Mouse (Mus musculus) heart, embryonic 12.5 days (tissue): ENCODE measurements around the gene Olfr800. TPM values are rescaled to one million over a fixed set of nuclear protein-coding genes. Genes with fewer than 3 reads are reported as not detected.

Experiments used
- ATAC-seq: fragments of 200-750 bp; cut with Nextera tagmentation; 2 replicates; pipeline ENCODE4 v1.8.0; 2017; ENCODE audit warnings: moderate TSS enrichment, moderate library complexity; ENCODE audit not compliant: insufficient number of reproducible peaks, low FRiP score
- H3K27ac ChIP-seq: fragments of 300-500 bp; sonication (generic); 2 replicates; pipeline ENCODE4 v1.5.1; 2016; ENCODE audit warnings: mild to moderate bottlenecking, moderate library complexity; ENCODE audit not compliant: poor library complexity, severe bottlenecking
- H3K27me3 ChIP-seq: fragments of 300-500 bp; sonication (generic); replicated peaks from 2 replicates; pipeline ENCODE4 v1.6.1; 2016; ENCODE audit warnings: mild to moderate bottlenecking, moderate library complexity
- H3K36me3 ChIP-seq: fragments of 300-500 bp; sonication (generic); 2 replicates; pipeline ENCODE4 v1.6.1; 2016; ENCODE audit warnings: mild to moderate bottlenecking, moderate library complexity
- H3K4me1 ChIP-seq: fragments of 300-500 bp; sonication (generic); replicated peaks from 2 replicates; pipeline ENCODE4 v1.6.1; 2016; ENCODE audit warnings: mild to moderate bottlenecking
- H3K4me2 ChIP-seq: fragments of 300-500 bp; sonication (generic); 2 replicates; pipeline ENCODE4 v1.6.1; 2016; ENCODE audit warnings: mild to moderate bottlenecking, moderate library complexity
- H3K4me3 ChIP-seq: fragments of 300-500 bp; sonication (generic); 2 replicates; pipeline ENCODE4 v1.5.1; 2016; ENCODE audit warnings: mild to moderate bottlenecking
- H3K9ac ChIP-seq: fragments of 300-500 bp; sonication (generic); 2 replicates; pipeline ENCODE4 v1.6.1; 2016; ENCODE audit warnings: mild to moderate bottlenecking, moderate library complexity
- H3K9me3 ChIP-seq: fragments of 300-500 bp; sonication (generic); replicated peaks from 2 replicates; pipeline ENCODE4 v1.6.1; 2016; ENCODE audit warnings: mild to moderate bottlenecking, moderate library complexity
- WGBS: fragments of 180-500 bp; shearing (Covaris S2); methylation state at CpG from one replicate; pipeline ENCODE4 v1.1.7; 2016; 5-methylcytosine and 5-hydroxymethylcytosine counted together
- polyA plus RNA-seq: library from polyadenylated mRNA; unstranded; fragments of >200 nt; fragmentation: Nextera tagmentation; extraction: Ambion mirVana; gene quantifications from 2 replicates; pipeline ENCODE4 v1.2.1, GENCODE M21; 2016

Gene Olfr800
- not detected in 2 replicates for polyA plus RNA-seq

DNA sequence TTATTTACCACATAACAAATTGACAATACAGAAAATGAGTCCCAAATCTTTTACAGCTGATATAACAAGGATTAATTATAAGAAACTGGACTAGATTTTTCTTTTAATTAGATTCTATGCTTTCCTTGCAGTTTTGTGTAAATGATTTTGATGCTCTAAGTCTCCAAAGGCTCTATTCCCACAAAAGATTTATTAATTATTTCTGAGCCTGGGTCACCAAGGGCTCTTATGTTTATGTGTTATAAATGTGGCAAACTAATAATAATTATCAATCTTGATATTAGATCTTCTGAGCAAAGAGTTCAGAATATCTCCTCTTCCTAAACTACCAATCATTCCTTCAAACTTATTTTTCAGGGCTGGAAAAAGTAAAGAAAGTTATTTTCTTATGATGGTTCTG lies at the start of gene Olfr800:
Gene Olfr800, plus strand, starts transcription at position 301 of the 400 bp plus-strand sequence.
- no peak within 1 kb of the TSS for H3K4me2 ChIP-seq
- H3K4me1 ChIP-seq = no peaks in the 10 kb centered on the region
- H3K27ac ChIP-seq = no peak within 1 kb of the TSS
- no peak within 1 kb of the TSS for H3K4me3 ChIP-seq
- no peaks in the 10 kb centered on the region for H3K9me3 ChIP-seq
- H3K27me3 ChIP-seq = no peaks in the 10 kb centered on the region
- no peak for ATAC-seq
- H3K36me3 ChIP-seq = no peaks in the 10 kb centered on the region
- no peak within 1 kb of the TSS for H3K9ac ChIP-seq

DNA sequence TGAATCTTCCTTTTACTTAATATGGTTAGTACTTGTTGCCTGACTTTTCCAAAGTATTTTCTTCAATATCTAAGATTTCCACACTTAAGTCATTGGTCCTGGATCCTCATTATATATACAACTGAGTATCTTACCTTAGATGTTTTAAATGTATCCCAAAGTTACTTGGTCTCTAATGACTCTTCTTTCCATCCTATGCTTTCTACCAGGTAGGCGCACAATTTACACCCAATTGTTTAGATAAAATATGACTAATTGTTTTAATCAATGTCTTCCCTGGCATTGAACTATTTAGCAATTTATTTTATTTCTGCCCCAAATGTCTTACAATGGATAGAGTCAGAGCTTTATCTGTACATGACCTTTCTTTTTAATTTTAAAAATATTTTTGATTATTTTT lies 45.0 kb upstream of the Olfr800 start, which contains the start of gene Olfr796:
Gene Olfr796, minus strand, starts transcription at position 101 of the 400 bp plus-strand sequence.
- Histone ChIP-seq H3K27me3 (no peaks in the 10 kb centered on the region), H3K4me3 (no peak within 1 kb of the TSS), H3K4me2 (no peak within 1 kb of the TSS), H3K9me3 (no peaks in the 10 kb centered on the region), H3K36me3 (no peaks in the 10 kb centered on the region), H3K27ac (no peak within 1 kb of the TSS), H3K4me1 (no peaks in the 10 kb centered on the region), H3K9ac (no peak within 1 kb of the TSS)
- WGBS = 82% methylated on average over 1 of the region's 1 CpGs
- no peak for ATAC-seq

DNA sequence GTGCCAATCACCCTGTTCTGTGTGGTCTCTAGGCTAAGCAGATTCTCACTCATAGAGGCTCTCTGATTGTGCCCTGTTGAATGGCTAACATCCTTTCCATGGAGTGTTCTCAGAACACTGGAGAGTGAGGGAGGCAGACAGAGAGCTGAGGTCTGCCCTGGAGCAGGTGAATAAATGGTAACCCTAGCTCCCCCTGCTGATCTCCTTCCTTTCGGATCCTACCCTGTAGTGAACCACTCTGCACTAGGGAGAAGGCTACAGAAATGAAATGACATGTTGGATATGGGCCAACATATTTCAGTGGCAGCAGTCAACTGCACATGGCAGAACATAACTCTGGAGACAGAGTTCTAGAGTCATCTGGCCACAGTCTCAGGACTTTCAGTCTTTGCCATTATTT lies 35.8 kb upstream of the Olfr800 start:
- no peaks in the 10 kb centered on the region for H3K4me1 ChIP-seq
- no peak overlapping the region for H3K4me3 ChIP-seq

DNA sequence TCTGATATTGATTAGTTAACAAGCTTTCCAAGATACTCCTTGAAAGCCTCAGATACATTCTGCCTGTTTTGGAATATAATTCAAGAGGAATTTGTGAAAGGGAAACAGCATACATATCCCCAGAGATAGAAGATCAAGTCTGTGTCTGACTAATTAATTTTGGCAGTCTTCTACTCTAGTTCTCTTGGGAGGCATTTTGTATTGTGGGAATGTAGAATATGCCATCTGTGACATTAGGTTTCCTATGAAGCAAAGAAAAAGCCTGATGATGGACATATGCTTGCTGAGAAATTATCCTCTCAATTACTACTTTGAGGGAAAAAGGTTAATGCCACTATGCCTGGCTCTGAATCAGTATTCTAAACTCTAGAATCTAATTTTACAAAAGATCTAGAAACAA lies 34.2 kb upstream of the Olfr800 start:
- Histone ChIP-seq H3K4me3 (no peak overlapping the region), H3K27ac (no peak overlapping the region), H3K27me3 (no peaks in the 10 kb centered on the region), H3K36me3 (no peaks in the 10 kb centered on the region), H3K9me3 (no peaks in the 10 kb centered on the region), H3K4me1 (no peaks in the 10 kb centered on the region), H3K4me2 (no peak overlapping the region), H3K9ac (no peak overlapping the region)
- no peak for ATAC-seq

More for the DNA sequence above, 35.8 kb upstream of the Olfr800 start:
- WGBS = 12% methylated on average over 1 of the region's 1 CpGs
- Histone ChIP-seq H3K4me2 (no peak overlapping the region), H3K27ac (no peak overlapping the region), H3K27me3 (no peaks in the 10 kb centered on the region), H3K9ac (no peak overlapping the region), H3K36me3 (no peaks in the 10 kb centered on the region), H3K9me3 (no peaks in the 10 kb centered on the region)
- no peak for ATAC-seq

DNA sequence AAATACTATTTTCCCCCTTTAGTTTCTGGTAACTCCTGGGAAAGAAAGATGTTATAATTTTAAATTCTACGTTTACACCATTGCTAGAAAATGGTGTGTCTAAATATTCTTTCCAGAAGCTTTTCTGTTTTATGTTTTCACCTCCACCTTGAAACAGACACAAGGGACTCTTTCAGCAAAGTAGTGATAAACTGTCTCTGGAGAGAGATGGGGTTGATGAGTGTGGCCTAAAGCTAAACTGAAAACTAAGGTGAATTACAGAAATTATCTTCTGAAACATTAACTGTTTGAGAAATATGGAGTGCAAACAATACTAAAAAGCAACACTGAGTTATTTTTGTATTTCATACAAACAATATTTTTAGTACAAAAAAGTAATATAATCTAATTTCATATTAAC lies 29.7 kb upstream of the Olfr800 start, which contains the start of gene Olfr798:
Gene Olfr798, minus strand, starts transcription at position 101 of the 400 bp plus-strand sequence.
- Histone ChIP-seq H3K36me3 (no peaks in the 10 kb centered on the region), H3K27ac (no peak within 1 kb of the TSS), H3K27me3 (no peaks in the 10 kb centered on the region), H3K4me1 (no peaks in the 10 kb centered on the region), H3K4me3 (no peak within 1 kb of the TSS), H3K9ac (no peak within 1 kb of the TSS), H3K9me3 (no peaks in the 10 kb centered on the region), H3K4me2 (no peak within 1 kb of the TSS)
- WGBS = 65% methylated on average over 1 of the region's 1 CpGs
- ATAC-seq = no peak

DNA sequence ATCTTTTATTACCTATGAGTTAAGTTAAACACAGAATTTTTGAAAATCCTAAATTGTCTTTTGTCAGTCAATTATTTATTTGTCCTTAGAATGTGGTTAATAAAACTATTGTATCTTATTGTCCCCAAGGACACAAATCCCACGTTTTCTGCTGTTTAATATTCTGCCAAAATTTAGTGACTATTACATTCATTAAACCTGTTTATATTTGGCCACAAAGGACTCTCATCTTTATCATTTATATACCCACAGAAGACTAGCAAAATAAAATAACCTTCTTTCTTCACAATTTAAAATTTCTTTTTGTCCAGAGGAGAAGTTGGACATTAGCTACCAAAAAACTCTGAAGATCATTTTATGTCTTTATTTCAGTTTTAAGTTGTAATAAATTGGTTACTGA lies 20.3 kb upstream of the Olfr800 start, which contains the start of gene Olfr799:
Gene Olfr799, plus strand, starts transcription at position 301 of the 400 bp plus-strand sequence.
- Histone ChIP-seq H3K4me2 (no peak within 1 kb of the TSS), H3K9me3 (no peaks in the 10 kb centered on the region), H3K27ac (no peak within 1 kb of the TSS), H3K4me1 (no peaks in the 10 kb centered on the region), H3K27me3 (no peaks in the 10 kb centered on the region), H3K9ac (no peak within 1 kb of the TSS), H3K36me3 (no peaks in the 10 kb centered on the region), H3K4me3 (no peak within 1 kb of the TSS)
- ATAC-seq = no peak
- WGBS = 24% methylated on average over 1 of the region's 1 CpGs

DNA sequence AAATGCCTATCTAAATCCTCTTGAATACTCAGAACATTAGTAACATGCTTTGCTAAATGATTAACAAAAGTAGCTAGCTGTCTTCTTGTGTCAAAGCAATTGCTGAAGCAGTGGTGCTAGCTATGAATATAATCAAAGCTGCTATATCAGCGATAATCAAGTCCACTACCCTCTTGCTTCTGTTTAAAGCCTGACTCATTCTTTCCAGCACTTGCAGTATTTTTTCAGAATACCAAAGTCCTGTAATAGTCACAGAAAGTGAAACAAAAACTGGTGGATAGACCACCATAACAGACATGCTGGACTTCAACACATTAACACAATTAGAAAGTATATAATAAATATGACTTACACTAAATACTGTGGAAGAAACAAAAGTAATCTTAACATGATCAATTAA lies 5.7 kb upstream of the Olfr800 start:
- Histone ChIP-seq H3K27me3 (no peaks in the 10 kb centered on the region), H3K4me3 (no peak overlapping the region), H3K27ac (no peak overlapping the region), H3K9me3 (no peaks in the 10 kb centered on the region), H3K4me2 (no peak overlapping the region), H3K9ac (no peak overlapping the region), H3K4me1 (no peaks in the 10 kb centered on the region), H3K36me3 (no peaks in the 10 kb centered on the region)
- ATAC-seq = no peak
- WGBS = 67% methylated on average over 1 of the region's 1 CpGs

DNA sequence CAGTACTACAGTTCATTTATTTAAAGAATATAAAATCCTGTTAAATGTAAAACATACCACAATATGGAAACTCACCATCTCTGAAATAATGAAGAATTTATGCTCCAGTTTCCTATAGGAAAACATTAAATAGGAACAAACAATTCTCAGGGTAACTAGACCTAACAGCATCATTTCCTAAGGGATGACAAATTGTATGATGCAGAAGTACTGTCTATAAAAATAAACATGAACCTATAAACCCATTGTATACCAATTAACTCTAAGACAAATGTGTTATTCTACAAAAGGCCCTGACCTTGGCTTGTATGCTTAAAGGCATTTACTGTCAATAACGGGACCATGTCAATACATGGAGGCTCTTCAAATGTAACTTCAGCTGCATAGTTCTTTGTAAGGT lies 16.3 kb downstream of the Olfr800 start, which contains the start of gene Olfr801:
Gene Olfr801, minus strand, starts transcription at position 101 of the 400 bp plus-strand sequence.
- 75% methylated on average over 1 of the region's 1 CpGs for WGBS
- H3K4me3 ChIP-seq = no peak within 1 kb of the TSS
- no peaks in the 10 kb centered on the region for H3K36me3 ChIP-seq
- no peak for ATAC-seq
- no peaks in the 10 kb centered on the region for H3K27me3 ChIP-seq
- no peak within 1 kb of the TSS for H3K4me2 ChIP-seq
- no peaks in the 10 kb centered on the region for H3K4me1 ChIP-seq
- H3K9ac ChIP-seq = no peak within 1 kb of the TSS
- no peak within 1 kb of the TSS for H3K27ac ChIP-seq
- no peaks in the 10 kb centered on the region for H3K9me3 ChIP-seq

DNA sequence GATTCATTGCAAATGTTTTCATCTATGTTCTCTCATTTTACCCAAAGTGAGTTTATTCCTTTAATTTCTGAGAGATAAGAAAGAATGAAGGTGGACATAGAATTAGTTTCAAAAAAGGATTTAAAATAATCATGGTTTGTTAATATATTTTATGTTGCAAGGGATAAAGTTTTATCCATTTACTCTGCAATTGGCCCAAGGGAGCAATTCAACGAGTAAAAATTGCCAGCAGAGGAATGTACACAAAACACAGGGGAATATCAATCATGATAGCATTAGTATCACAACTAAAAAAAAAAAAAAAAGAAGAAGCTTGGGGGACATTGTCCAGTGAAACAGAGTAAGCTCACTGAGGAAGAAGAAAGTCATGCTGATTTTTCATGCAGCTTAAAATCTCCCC lies 30.6 kb downstream of the Olfr800 start, which contains the start of gene Olfr802:
Gene Olfr802, minus strand, starts transcription at position 101 of the 400 bp plus-strand sequence.
- H3K27ac ChIP-seq = no peak within 1 kb of the TSS
- H3K4me2 ChIP-seq = no peak within 1 kb of the TSS
- ATAC-seq = no peak
- H3K4me1 ChIP-seq = no peaks in the 10 kb centered on the region
- no peak within 1 kb of the TSS for H3K9ac ChIP-seq
- H3K27me3 ChIP-seq = no peaks in the 10 kb centered on the region
- no peaks in the 10 kb centered on the region for H3K36me3 ChIP-seq
- H3K9me3 ChIP-seq = no peaks in the 10 kb centered on the region
- no peak within 1 kb of the TSS for H3K4me3 ChIP-seq
- 51% methylated on average over 1 of the region's 1 CpGs for WGBS

DNA sequence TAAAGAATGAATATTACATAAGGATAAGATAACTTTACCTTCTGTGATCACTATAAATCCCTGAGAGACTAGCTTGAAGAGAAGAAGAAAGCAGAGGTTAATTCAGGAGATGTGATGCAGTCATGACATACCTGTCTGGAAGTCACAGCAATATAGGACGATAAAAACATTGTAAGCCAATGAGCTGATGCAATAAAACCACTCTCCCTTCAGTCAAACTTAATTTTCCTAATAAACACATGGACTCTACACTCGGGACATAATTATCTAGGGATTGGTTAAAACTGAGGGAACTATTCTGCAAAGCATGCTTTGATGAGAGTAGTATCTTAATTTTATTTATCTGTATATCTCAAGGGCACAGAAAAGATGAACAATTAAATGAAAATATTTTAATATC lies 36.7 kb downstream of the Olfr800 start, which contains the start of gene Olfr803:
Gene Olfr803, minus strand, starts transcription at position 101 of the 400 bp plus-strand sequence.
- WGBS = 64% methylated on average over 2 of the region's 2 CpGs
- no peaks in the 10 kb centered on the region for H3K4me1 ChIP-seq
- no peak within 1 kb of the TSS for H3K4me3 ChIP-seq

DNA sequence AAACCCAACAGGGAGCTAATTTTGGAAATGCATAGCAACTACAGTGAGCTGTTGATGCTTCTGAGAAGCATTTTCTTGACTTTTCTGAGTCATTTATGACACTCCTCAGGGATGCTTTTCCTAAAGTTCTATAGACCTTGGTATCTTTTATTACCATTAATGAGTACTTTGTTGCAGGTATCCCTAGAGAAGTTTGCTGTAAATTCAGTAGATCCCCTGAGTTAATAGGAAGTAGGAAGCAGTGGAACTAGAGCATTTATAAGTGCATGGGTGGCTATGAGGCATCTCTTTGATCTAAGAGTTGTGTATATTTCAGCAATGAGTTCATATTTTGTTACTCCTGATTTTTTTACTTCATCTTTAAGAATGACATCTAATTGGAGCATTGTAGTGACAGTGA lies 45.4 kb downstream of the Olfr800 start, which contains the start of gene Olfr804:
Gene Olfr804, plus strand, starts transcription at position 301 of the 400 bp plus-strand sequence.
- Histone ChIP-seq H3K4me3 (no peak within 1 kb of the TSS), H3K9me3 (no peaks in the 10 kb centered on the region), H3K36me3 (no peaks in the 10 kb centered on the region), H3K4me2 (no peak within 1 kb of the TSS), H3K27ac (no peak within 1 kb of the TSS), H3K9ac (no peak within 1 kb of the TSS), H3K27me3 (no peaks in the 10 kb centered on the region), H3K4me1 (no peaks in the 10 kb centered on the region)
- no peak for ATAC-seq

More for the DNA sequence above, 36.7 kb downstream of the Olfr800 start, which contains the start of gene Olfr803:
- Histone ChIP-seq H3K9ac (no peak within 1 kb of the TSS), H3K27ac (no peak within 1 kb of the TSS), H3K27me3 (no peaks in the 10 kb centered on the region), H3K4me2 (no peak within 1 kb of the TSS), H3K9me3 (no peaks in the 10 kb centered on the region), H3K36me3 (no peaks in the 10 kb centered on the region)
- no peak for ATAC-seq
